Mouse (Mus musculus) hindbrain, embryonic 13.5 days (tissue): ENCODE measurements around the gene Krt79. TPM values are rescaled to one million over a fixed set of nuclear protein-coding genes. Genes with fewer than 3 reads are reported as not detected.

Experiments used
- ATAC-seq: fragments of 200-750 bp; cut with Nextera tagmentation; 2 replicates; pipeline ENCODE4 v1.8.0; 2017; ENCODE audit warnings: moderate TSS enrichment; ENCODE audit not compliant: low FRiP score
- H3K27ac ChIP-seq: fragments of 300-500 bp; sonication (generic); 2 replicates; pipeline ENCODE4 v1.5.1; 2015; ENCODE audit warnings: inconsistent platforms, mild to moderate bottlenecking, moderate library complexity
- H3K27me3 ChIP-seq: fragments of 300-500 bp; sonication (generic); 2 replicates; pipeline ENCODE4 v1.6.1; 2015; ENCODE audit warnings: mild to moderate bottlenecking, inconsistent platforms
- H3K36me3 ChIP-seq: fragments of 300-500 bp; sonication (generic); 2 replicates; pipeline ENCODE4 v1.6.1; 2015; ENCODE audit warnings: mild to moderate bottlenecking, inconsistent platforms
- H3K4me1 ChIP-seq: fragments of 300-500 bp; sonication (generic); replicated peaks from 2 replicates; pipeline ENCODE4 v1.6.1; 2015; ENCODE audit warnings: inconsistent platforms
- H3K4me2 ChIP-seq: fragments of 300-500 bp; sonication (generic); 2 replicates; pipeline ENCODE4 v1.6.1; 2015; ENCODE audit warnings: inconsistent platforms, mild to moderate bottlenecking, moderate library complexity
- H3K4me3 ChIP-seq: fragments of 300-500 bp; sonication (generic); 2 replicates; pipeline ENCODE4 v1.5.1; 2015; ENCODE audit warnings: mild to moderate bottlenecking, inconsistent platforms
- H3K9ac ChIP-seq: fragments of 300-500 bp; sonication (generic); 2 replicates; pipeline ENCODE4 v1.6.1; 2015; ENCODE audit warnings: mild to moderate bottlenecking, inconsistent platforms
- H3K9me3 ChIP-seq: fragments of 300-500 bp; sonication (generic); 2 replicates; pipeline ENCODE4 v1.6.1; 2016; ENCODE audit warnings: inconsistent platforms
- WGBS: fragments of 180-500 bp; shearing (Covaris S2); methylation state at CpG from one replicate; pipeline ENCODE4 v1.1.7; 2015; 5-methylcytosine and 5-hydroxymethylcytosine counted together
- polyA plus RNA-seq: library from polyadenylated mRNA; unstranded; fragments of >200 nt; fragmentation: Nextera tagmentation; extraction: Ambion mirVana; gene quantifications from 2 replicates; pipeline ENCODE4 v1.2.1, GENCODE M21; 2015

Gene Krt79
- polyA plus RNA-seq, 1 experiment from 2014 or later, result 0.23 TPM

DNA sequence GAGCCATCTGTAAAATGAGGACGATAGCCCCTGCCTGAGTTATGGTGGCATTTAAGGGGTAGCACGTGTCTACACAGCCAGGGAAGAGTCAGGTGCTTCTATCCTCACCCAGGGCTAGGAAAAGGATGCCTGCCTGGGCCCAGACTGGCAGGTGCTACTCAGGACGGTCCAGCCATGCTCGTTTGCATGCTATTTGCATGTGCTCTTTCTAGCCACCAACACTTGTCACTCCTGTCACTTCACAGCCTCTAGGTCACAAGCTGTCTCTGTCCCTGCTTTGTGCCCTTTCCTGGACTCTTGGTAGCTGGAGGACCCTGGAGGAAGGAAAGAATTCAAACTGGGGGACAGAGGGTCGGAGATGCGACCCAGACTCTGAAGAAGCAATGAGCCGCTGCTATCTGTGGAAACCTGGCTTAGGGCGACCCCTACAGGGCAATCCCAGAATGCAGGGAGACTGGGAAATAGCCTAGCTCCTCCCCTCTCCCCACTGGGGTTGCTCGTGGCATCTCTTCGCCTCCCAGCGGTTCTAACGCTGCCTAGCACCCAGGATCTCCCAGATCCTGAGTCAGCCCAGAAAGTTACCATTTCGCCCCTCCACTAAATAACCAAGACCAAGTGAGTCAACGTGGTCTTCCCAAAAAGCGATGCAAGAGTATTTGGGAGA, 33.4 kb upstream of the Krt79 start:
- Histone ChIP-seq H3K4me1 (peaks cover 18% of the 10 kb centered on the region), H3K9me3 (no peaks in the 10 kb centered on the region), H3K36me3 (no peaks in the 10 kb centered on the region), H3K4me3 (no peak overlapping the region), H3K27me3 (peaks cover 25% of the 10 kb centered on the region; the same call in 1 of the 2 replicates), H3K27ac (no peak overlapping the region), H3K4me2 (no peak overlapping the region), H3K9ac (no peak overlapping the region)
- 10% methylated on average over 15 of the region's 15 CpGs for WGBS
- peak; percentile 58 for ATAC-seq

GRCm38 (mm10) chr15:101970536-101970935, 30.4 kb upstream of the Krt79 start:
- Histone ChIP-seq H3K4me1 (peaks cover 4% of the 10 kb centered on the region), H3K4me3 (no peak overlapping the region), H3K27ac (no peak overlapping the region), H3K27me3 (peaks cover 17% of the 10 kb centered on the region; the same call in 1 of the 2 replicates), H3K9me3 (no peaks in the 10 kb centered on the region), H3K9ac (no peak overlapping the region), H3K4me2 (no peak overlapping the region), H3K36me3 (no peaks in the 10 kb centered on the region)
- 11% methylated on average over 3 of the region's 6 CpGs for WGBS
- no peak for ATAC-seq

GRCm38 (mm10) chr15:101966808-101967207, 26.7 kb upstream of the Krt79 start:
- H3K4me2 ChIP-seq, result no peak overlapping the region
- ATAC-seq, result no peak
- H3K36me3 ChIP-seq, result no peaks in the 10 kb centered on the region
- WGBS, result 88% methylated on average over 8 of the region's 8 CpGs
- no peaks in the 10 kb centered on the region for H3K9me3 ChIP-seq
- H3K27me3 ChIP-seq, result 0 out of 2 replicates have a peak, but pooled peaks cover 9% of the 10 kb centered on the region
- no peaks in the 10 kb centered on the region for H3K4me1 ChIP-seq
- no peak overlapping the region for H3K9ac ChIP-seq
- H3K4me3 ChIP-seq, result no peak overlapping the region
- no peak overlapping the region for H3K27ac ChIP-seq

- no peaks in the 10 kb centered on the region for H3K4me1 ChIP-seq
- no peak overlapping the region for H3K4me3 ChIP-seq
- no peak for ATAC-seq
- 87% methylated on average over 3 of the region's 3 CpGs for WGBS
- H3K9ac ChIP-seq, result no peak overlapping the region
- H3K36me3 ChIP-seq, result no peaks in the 10 kb centered on the region
- H3K9me3 ChIP-seq, result no peaks in the 10 kb centered on the region
- no peaks in the 10 kb centered on the region for H3K27me3 ChIP-seq
- H3K27ac ChIP-seq, result no peak overlapping the region
- no peak overlapping the region for H3K4me2 ChIP-seq
Measured at GRCm38 (mm10) chr15:101958891-101959290, 18.8 kb upstream of the Krt79 start.

GRCm38 (mm10) chr15:101954187-101954586, 14.1 kb upstream of the Krt79 start, which contains the start of gene Krt78:
Krt78 (minus strand) TSS chr15:101954287.
- no peaks in the 10 kb centered on the region for H3K36me3 ChIP-seq
- H3K9ac ChIP-seq, result no peak within 1 kb of the TSS
- ATAC-seq, result no peak
- 90% methylated on average over 9 of the region's 9 CpGs for WGBS
- H3K27me3 ChIP-seq, result no peaks in the 10 kb centered on the region
- H3K27ac ChIP-seq, result no peak within 1 kb of the TSS
- H3K9me3 ChIP-seq, result no peaks in the 10 kb centered on the region
- no peak within 1 kb of the TSS for H3K4me3 ChIP-seq
- H3K4me1 ChIP-seq, result no peaks in the 10 kb centered on the region
- H3K4me2 ChIP-seq, result no peak within 1 kb of the TSS

GRCm38 (mm10) chr15:101952733-101953474, 12.8 kb upstream of the Krt79 start:
- Histone ChIP-seq H3K36me3 (no peaks in the 10 kb centered on the region), H3K4me3 (no peak overlapping the region), H3K9ac (no peak overlapping the region), H3K4me1 (no peaks in the 10 kb centered on the region), H3K4me2 (no peak overlapping the region), H3K9me3 (no peaks in the 10 kb centered on the region), H3K27me3 (no peaks in the 10 kb centered on the region), H3K27ac (no peak overlapping the region)
- WGBS, result 86% methylated on average over 7 of the region's 7 CpGs
- no peak for ATAC-seq

- no peak overlapping the region for H3K4me2 ChIP-seq
- 83% methylated on average over 1 of the region's 1 CpGs for WGBS
- H3K9me3 ChIP-seq, result no peaks in the 10 kb centered on the region
- no peaks in the 10 kb centered on the region for H3K36me3 ChIP-seq
- no peak overlapping the region for H3K4me3 ChIP-seq
- peaks cover 5% of the 10 kb centered on the region; the same call in 1 of the 2 replicates for H3K4me1 ChIP-seq
- H3K27ac ChIP-seq, result no peak overlapping the region
- H3K27me3 ChIP-seq, result no peaks in the 10 kb centered on the region
- H3K9ac ChIP-seq, result no peak overlapping the region
- no peak for ATAC-seq
Measured at GRCm38 (mm10) chr15:101945430-101945829, 5.3 kb upstream of the Krt79 start.

GRCm38 (mm10) chr15:101941948-101942347, 1.8 kb upstream of the Krt79 start:
- no peak for ATAC-seq
- WGBS, result 73% methylated on average over 8 of the region's 8 CpGs
- Histone ChIP-seq H3K27ac (no peak overlapping the region), H3K36me3 (no peaks in the 10 kb centered on the region), H3K4me3 (no peak overlapping the region), H3K27me3 (no peaks in the 10 kb centered on the region), H3K4me2 (no peak overlapping the region), H3K9me3 (no peaks in the 10 kb centered on the region), H3K9ac (no peak overlapping the region), H3K4me1 (peaks cover 5% of the 10 kb centered on the region; the same call in 1 of the 2 replicates)

- WGBS, result 89% methylated on average over 9 of the region's 9 CpGs
Measured at GRCm38 (mm10) chr15:101938600-101939308, 1.4 kb downstream of the Krt79 start.

GRCm38 (mm10) chr15:101933024-101933423, 7.1 kb downstream of the Krt79 start:
- Histone ChIP-seq H3K27ac (no peak overlapping the region), H3K4me1 (peaks cover 17% of the 10 kb centered on the region), H3K9me3 (no peaks in the 10 kb centered on the region), H3K36me3 (no peaks in the 10 kb centered on the region), H3K4me3 (no peak overlapping the region), H3K4me2 (no peak overlapping the region), H3K9ac (no peak overlapping the region), H3K27me3 (peaks cover 39% of the 10 kb centered on the region)
- ATAC-seq, result no peak
- WGBS, result 82% methylated on average over 6 of the region's 6 CpGs

More at GRCm38 (mm10) chr15:101938600-101939308, 1.4 kb downstream of the Krt79 start:
- no peak overlapping the region for H3K27ac ChIP-seq
- H3K27me3 ChIP-seq, result peaks cover 4% of the 10 kb centered on the region; the same call in 1 of the 2 replicates
- no peaks in the 10 kb centered on the region for H3K9me3 ChIP-seq
- H3K4me2 ChIP-seq, result no peak overlapping the region
- no peak overlapping the region for H3K9ac ChIP-seq
- no peaks in the 10 kb centered on the region for H3K4me1 ChIP-seq
- H3K36me3 ChIP-seq, result no peaks in the 10 kb centered on the region
- H3K4me3 ChIP-seq, result no peak overlapping the region
- ATAC-seq, result no peak

GRCm38 (mm10) chr15:101929666-101930065, 10.5 kb downstream of the Krt79 start:
- 7% methylated on average over 17 of the region's 17 CpGs for WGBS
- ATAC-seq, result no peak
- Histone ChIP-seq H3K9me3 (no peaks in the 10 kb centered on the region), H3K27ac (no peak overlapping the region), H3K4me2 (peak overlapping the region; percentile 50), H3K4me3 (no peak overlapping the region; the same call in 1 of the 2 replicates), H3K36me3 (no peaks in the 10 kb centered on the region), H3K9ac (no peak overlapping the region), H3K27me3 (peaks cover 38% of the 10 kb centered on the region), H3K4me1 (peaks cover 17% of the 10 kb centered on the region)

GRCm38 (mm10) chr15:101929087-101929486, 11.0 kb downstream of the Krt79 start:
- Histone ChIP-seq H3K27me3 (peaks cover 38% of the 10 kb centered on the region), H3K36me3 (no peaks in the 10 kb centered on the region), H3K4me1 (peaks cover 17% of the 10 kb centered on the region), H3K9ac (no peak overlapping the region), H3K27ac (no peak overlapping the region), H3K9me3 (no peaks in the 10 kb centered on the region), H3K4me3 (no peak overlapping the region), H3K4me2 (peak overlapping the region; percentile 50)
- ATAC-seq, result no peak
- 24% methylated on average over 9 of the region's 9 CpGs for WGBS
